Comparison of ENCODE assay signal across 8 mouse cellular contexts in genomic region chr15:101266132-101266963, GRCm38 (mm10). TPM values are rescaled to one million over a fixed set of nuclear protein-coding genes. Genes with fewer than 3 reads are reported as not detected.
DNase-seq lines count a peak whose midpoint lies in the region; ATAC-seq and TF ChIP-seq lines count a peak whose summit lies in the region.

No protein-coding gene starts in this region.

- ATAC-seq in hindbrain, embryonic 13.5 days (ENCODE audit: low FRiP score) = peak; percentile 77

- peak overlapping the region; percentile 68 for H3K4me3 ChIP-seq in ES-Bruce4 (ENCODE audit: low read depth, low read length)
- H3K4me3 ChIP-seq in hindbrain, embryonic 13.5 days = peak overlapping the region; percentile 53

- no peaks in the 10 kb centered on the region for H3K27me3 ChIP-seq in ES-Bruce4 (ENCODE audit: control insufficient read depth, insufficient read depth, low read length, poor library complexity, severe bottlenecking)
- peaks cover 50% of the 10 kb centered on the region for H3K27me3 ChIP-seq in hindbrain, embryonic 13.5 days

- peak overlapping the region; percentile 89 for H3K4me2 ChIP-seq in hindbrain, embryonic 13.5 days

- DNase-seq in cerebellum, adult 9-10 months = peak; percentile 85
- peak; percentile 84 to 88 for DNase-seq in frontal cortex, postnatal 14 days (ENCODE audit: low spot score in 2 of 2)
- DNase-seq in layer of hippocampus, postnatal 36 days = peak; percentile 84 to 90
- peak; percentile 96 for DNase-seq in lung, postnatal 25 days (ENCODE audit: low spot score)
- peak; percentile 82 for DNase-seq in retina, adult 2 months (ENCODE audit: low read depth, low spot score)
- peak; percentile 88 for DNase-seq in thymus, postnatal 25 days

- H3K9ac ChIP-seq in ES-Bruce4 (ENCODE audit: low read depth, poor library complexity, severe bottlenecking) = peak overlapping the region; percentile 40
- H3K9ac ChIP-seq in hindbrain, embryonic 13.5 days = peak overlapping the region; percentile 71

- H3K9me3 ChIP-seq in ES-Bruce4 (replicated peaks; ENCODE audit: control insufficient read depth, insufficient read depth, low read length, poor library complexity, severe bottlenecking) = no peaks in the 10 kb centered on the region
- H3K9me3 ChIP-seq in hindbrain, embryonic 13.5 days = no peaks in the 10 kb centered on the region

- under 1% methylated on average over 50 of the region's 57 CpGs for WGBS in hindbrain, embryonic 13.5 days

- 0 out of 2 replicates have a peak, but pooled peaks have one; percentile 11 for TF ChIP-seq EP300 in ES-Bruce4 (IDR thresholded peaks at IDR 0.05; ENCODE audit: insufficient read depth, low read depth, low read length)

- peaks cover 13% of the 10 kb centered on the region for H3K36me3 ChIP-seq in ES-Bruce4 (ENCODE audit: control insufficient read depth, insufficient read depth, low read length, poor library complexity, severe bottlenecking)
- H3K36me3 ChIP-seq in hindbrain, embryonic 13.5 days = peaks cover 13% of the 10 kb centered on the region

- peak; percentile 41 for TF ChIP-seq POLR2A in ES-Bruce4 (IDR thresholded peaks at IDR 0.05; ENCODE audit: insufficient read depth, low read length)

- TF ChIP-seq CTCF in ES-Bruce4 (IDR thresholded peaks at IDR 0.05; ENCODE audit: low read depth, low read length) = no peak

- peaks cover 10% of the 10 kb centered on the region for H3K4me1 ChIP-seq in ES-Bruce4 (ENCODE audit: control insufficient read depth, insufficient read depth, low read length)
- peaks cover 19% of the 10 kb centered on the region for H3K4me1 ChIP-seq in hindbrain, embryonic 13.5 days (replicated peaks)

- H3K27ac ChIP-seq in ES-Bruce4 (ENCODE audit: insufficient read depth, low read length) = peak overlapping the region; percentile 39
- 0 out of 2 replicates have a peak overlapping the region, but pooled peaks have one; percentile 9 for H3K27ac ChIP-seq in hindbrain, embryonic 13.5 days

RNA-seq across cellular contexts. Expression of gene Nr4a1, which starts 12.3 kb away (rescaled TPM):
- 29.4 and 31.9 TPM in 2 replicates for polyA plus RNA-seq in ES-Bruce4 (2011; ENCODE audit: insufficient read depth, insufficient read length, low read depth, missing spikeins)
- polyA plus RNA-seq in hindbrain, embryonic 13.5 days (2015; fragmentation: Nextera tagmentation; extraction: Ambion mirVana) = 4.9 and 5.0 TPM in 2 replicates
- total RNA-seq in layer of hippocampus, postnatal 36 days (2021) = 10 to 100 TPM; 53.8 to 63.8 TPM

RNA-seq across cellular contexts. Expression of gene Atg101, which starts 17.7 kb away (rescaled TPM):
- 37.6 and 39.1 TPM in 2 replicates for polyA plus RNA-seq in ES-Bruce4 (2011; ENCODE audit: insufficient read depth, insufficient read length, low read depth, missing spikeins)
- polyA plus RNA-seq in hindbrain, embryonic 13.5 days (2015; fragmentation: Nextera tagmentation; extraction: Ambion mirVana) = 82.9 and 84.6 TPM in 2 replicates
- 10 to 100 TPM; 48.8 to 49.5 TPM for total RNA-seq in layer of hippocampus, postnatal 36 days (2021)

RNA-seq across cellular contexts. Expression of gene 6030408B16Rik, which starts 26.7 kb away (rescaled TPM):
- polyA plus RNA-seq in ES-Bruce4 (2011; ENCODE audit: insufficient read depth, insufficient read length, low read depth, missing spikeins) = not detected in 2 replicates
- polyA plus RNA-seq in hindbrain, embryonic 13.5 days (2015; fragmentation: Nextera tagmentation; extraction: Ambion mirVana) = 0.56 and 0.66 TPM in 2 replicates
- under 1 TPM; 0.20 to 0.30 TPM for total RNA-seq in layer of hippocampus, postnatal 36 days (2021)

RNA-seq across cellular contexts. Expression of gene Grasp, which starts 42.4 kb away (rescaled TPM):
- polyA plus RNA-seq in ES-Bruce4 (2011; ENCODE audit: insufficient read depth, insufficient read length, low read depth, missing spikeins) = 8.6 and 9.6 TPM in 2 replicates
- 1.7 and 1.8 TPM in 2 replicates for polyA plus RNA-seq in hindbrain, embryonic 13.5 days (2015; fragmentation: Nextera tagmentation; extraction: Ambion mirVana)
- total RNA-seq in layer of hippocampus, postnatal 36 days (2021) = 10 to 100 TPM; 68.7 to 70.3 TPM

Comparison
In these comparisons a context has a peak if more than half of its experiments do, and no peak if none do; other contexts are left out.
1. Peak in every context shown above with its lines: DNase-seq, ATAC-seq, H3K4me3 ChIP-seq and H3K27ac ChIP-seq.